Mouse (Mus musculus): ENCODE measurements at regions not wholly inside any gene's neighbourhood (a gene's known extent, or its start where the extent isn't known, plus 50 kb on each side); places are given as distances from the start of the nearest gene placed in this dataset.

- TF ChIP-seq POLR2A (IDR thresholded peaks at IDR 0.05; ENCODE audit: low read depth, low read length) (no peak), CTCF (IDR thresholded peaks at IDR 0.05; ENCODE audit: extremely low read depth, insufficient read depth, insufficient read length, insufficient replicate concordance) (no peak)
These were observed 63.1 kb upstream of the Kdm7a start for GRCm38 (mm10) chr6:39269706-39270105.
